Mouse (Mus musculus) limb, embryonic 14.5 days (tissue): ENCODE data around the gene Tmem247. TPM values are rescaled to one million over a fixed set of nuclear protein-coding genes. Genes with fewer than 3 reads are reported as not detected.

ENCODE experiments used
- ATAC-seq: fragments of 200-750 bp; cut with Nextera tagmentation; 2 replicates; pipeline ENCODE4 v1.8.0; 2017; ENCODE audit warnings: low read depth, moderate number of reproducible peaks, moderate TSS enrichment; ENCODE audit not compliant: low FRiP score
- DNase-seq: peaks from one replicate; pipeline ENCODE4 v3.0.0-alpha.2; 2015; ENCODE audit warnings: low spot score
- H3K27ac ChIP-seq: fragments of 300-500 bp; sonication (generic); replicated peaks from 2 replicates; pipeline ENCODE4 v1.5.1; 2014; ENCODE audit warnings: low read depth, mild to moderate bottlenecking, low read length, moderate library complexity, mixed read lengths
- H3K27me3 ChIP-seq: fragments of 300-500 bp; sonication (generic); 2 replicates; pipeline ENCODE4 v1.6.1; 2014; ENCODE audit warnings: low read length, mixed read lengths; ENCODE audit not compliant: control insufficient read depth, insufficient read depth
- H3K36me3 ChIP-seq: fragments of 300-500 bp; sonication (generic); 2 replicates; pipeline ENCODE4 v1.6.1; 2014; ENCODE audit warnings: mild to moderate bottlenecking, low read length, moderate library complexity, mixed read lengths; ENCODE audit not compliant: control insufficient read depth, insufficient read depth
- H3K4me1 ChIP-seq: fragments of 300-500 bp; sonication (generic); 2 replicates; pipeline ENCODE4 v1.6.1; 2014; ENCODE audit warnings: antibody characterized with exemption, low read length, mixed read lengths; ENCODE audit not compliant: control insufficient read depth, insufficient read depth
- H3K4me2 ChIP-seq: fragments of 300-500 bp; sonication (generic); replicated peaks from 2 replicates; pipeline ENCODE4 v1.6.1; 2014; ENCODE audit warnings: low read depth, mild to moderate bottlenecking, low read length, moderate library complexity; ENCODE audit not compliant: severe bottlenecking
- H3K4me3 ChIP-seq: fragments of 300-500 bp; sonication (generic); replicated peaks from 2 replicates; pipeline ENCODE4 v1.5.1; 2014; ENCODE audit warnings: low read length
- H3K9ac ChIP-seq: fragments of 300-500 bp; sonication (generic); 2 replicates; pipeline ENCODE4 v1.6.1; 2014; ENCODE audit warnings: mild to moderate bottlenecking, low read depth, low read length, moderate library complexity; ENCODE audit not compliant: severe bottlenecking
- H3K9me3 ChIP-seq: fragments of 300-500 bp; sonication (generic); 2 replicates; pipeline ENCODE4 v1.6.1; 2016; ENCODE audit warnings: low read length; ENCODE audit not compliant: control insufficient read depth
- POLR2A ChIP-seq: fragments of 200-500 bp; IDR thresholded peaks from 2 replicates; pipeline ENCODE4 v1.8.0; 2012; ENCODE audit warnings: inconsistent platforms, mild to moderate bottlenecking, moderate library complexity, borderline replicate concordance; ENCODE audit not compliant: insufficient read depth, insufficient read length; ENCODE audit errors: extremely low read depth
- WGBS: fragments of 180-500 bp; shearing (Covaris S2); extraction: QIAGEN DNeasy Blood & Tissue Kit; methylation state at CpG from one replicate; pipeline ENCODE4 v1.1.7; 2014; 5-methylcytosine and 5-hydroxymethylcytosine counted together
- polyA plus RNA-seq, 2 experiments: library from polyadenylated mRNA; depleted of rRNA in 1 of 2; stranded (reverse) in 1 of 2; unstranded in 1 of 2; fragments of >200 nt; fragmentation: Nextera tagmentation in 1 of 2; extraction: Ambion mirVana in 1 of 2; gene quantifications; 2 replicates each; pipeline versions ENCODE4 v1.2.1 to v1.2.3; 2012 to 2014

Gene Tmem247
- polyA plus RNA-seq (2012; rRNA removed) (not detected in 2 replicates), polyA plus RNA-seq (2014; fragmentation: Nextera tagmentation; extraction: Ambion mirVana) (not detected in 2 replicates)

DNA sequence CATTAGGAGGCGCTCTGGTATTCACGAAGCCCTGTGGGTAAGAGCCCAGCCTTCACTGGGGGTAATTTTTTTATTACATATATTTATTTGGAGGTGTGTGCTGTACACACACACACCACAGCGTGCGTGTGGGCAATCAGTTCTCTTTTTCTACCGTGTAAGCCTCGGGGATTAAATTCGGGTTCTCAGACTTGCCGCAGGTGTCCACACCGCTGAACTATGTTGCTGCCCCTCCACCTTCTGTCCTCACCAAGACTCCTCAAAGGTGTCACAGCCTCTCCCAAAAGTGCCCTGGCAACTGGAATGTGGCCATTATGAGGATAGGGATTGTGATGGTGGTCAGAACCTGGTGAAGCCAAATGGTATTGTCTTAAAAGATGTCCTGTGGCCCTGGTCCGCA, at the start of gene Tmem247:
TSS of gene Tmem247 (plus strand) at position 301 of the 400 bp plus-strand sequence.
- no peaks in the 10 kb centered on the region for H3K27me3 ChIP-seq
- H3K4me1 ChIP-seq, result no peaks in the 10 kb centered on the region
- no peak within 1 kb of the TSS for H3K27ac ChIP-seq
- no peak for TF ChIP-seq POLR2A
- H3K9ac ChIP-seq, result no peak within 1 kb of the TSS
- DNase-seq (no peak), ATAC-seq (no peak)
- H3K4me3 ChIP-seq, result no peak within 1 kb of the TSS
- no peaks in the 10 kb centered on the region for H3K36me3 ChIP-seq
- H3K9me3 ChIP-seq, result no peaks in the 10 kb centered on the region
- 89% methylated on average over 10 of the region's 10 CpGs for WGBS
- no peak within 1 kb of the TSS for H3K4me2 ChIP-seq

DNA sequence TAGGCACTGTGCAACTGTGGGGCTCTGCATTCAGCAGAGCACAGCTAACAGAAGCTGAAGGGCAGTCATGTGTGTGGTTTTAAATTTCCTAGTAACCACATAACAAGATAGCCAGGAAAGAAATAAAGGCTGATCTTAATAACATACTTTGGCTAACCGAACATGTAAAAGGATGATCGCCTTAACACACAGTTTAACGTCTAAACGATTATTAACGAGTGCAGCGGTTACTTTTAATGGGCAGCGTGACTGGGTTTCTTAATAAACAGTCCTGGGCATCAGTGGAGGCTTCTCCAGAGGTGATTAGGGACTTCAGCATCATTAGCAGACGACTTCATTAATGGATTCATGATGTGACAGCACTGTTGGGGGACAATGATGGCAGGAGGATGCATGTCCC, 46.6 kb upstream of the Tmem247 start:
- Histone ChIP-seq H3K4me3 (no peak overlapping the region), H3K27ac (no peak overlapping the region), H3K4me2 (no peak overlapping the region), H3K36me3 (no peaks in the 10 kb centered on the region), H3K4me1 (no peaks in the 10 kb centered on the region), H3K9me3 (no peaks in the 10 kb centered on the region), H3K27me3 (no peaks in the 10 kb centered on the region), H3K9ac (no peak overlapping the region)
- ATAC-seq, result no peak
- DNase-seq, result no peak
- WGBS, result 54% methylated on average over 8 of the region's 8 CpGs
- TF ChIP-seq POLR2A, result no peak

- no peak overlapping the region for H3K9ac ChIP-seq
- no peaks in the 10 kb centered on the region for H3K27me3 ChIP-seq
- WGBS, result 64% methylated on average over 6 of the region's 6 CpGs
- ATAC-seq, result no peak
- no peak for DNase-seq
- H3K4me3 ChIP-seq, result no peak overlapping the region
- no peaks in the 10 kb centered on the region for H3K9me3 ChIP-seq
- H3K27ac ChIP-seq, result no peak overlapping the region
- H3K36me3 ChIP-seq, result no peaks in the 10 kb centered on the region
- no peaks in the 10 kb centered on the region for H3K4me1 ChIP-seq
- H3K4me2 ChIP-seq, result no peak overlapping the region
- no peak for TF ChIP-seq POLR2A
These were observed 44.5 kb upstream of the Tmem247 start for GRCm38 (mm10) chr17:86872643-86873042.

GRCm38 (mm10) chr17:86876940-86877339, 40.2 kb upstream of the Tmem247 start:
- Histone ChIP-seq H3K9me3 (no peaks in the 10 kb centered on the region), H3K4me1 (no peaks in the 10 kb centered on the region), H3K36me3 (no peaks in the 10 kb centered on the region), H3K27ac (no peak overlapping the region), H3K4me3 (no peak overlapping the region), H3K9ac (no peak overlapping the region), H3K27me3 (no peaks in the 10 kb centered on the region), H3K4me2 (no peak overlapping the region)
- DNase-seq, result no peak
- 91% methylated on average over 9 of the region's 9 CpGs for WGBS
- no peak for ATAC-seq
- TF ChIP-seq POLR2A, result no peak

- Histone ChIP-seq H3K9me3 (no peaks in the 10 kb centered on the region), H3K4me1 (no peaks in the 10 kb centered on the region), H3K9ac (no peak overlapping the region), H3K27ac (no peak overlapping the region), H3K27me3 (no peaks in the 10 kb centered on the region), H3K4me2 (no peak overlapping the region), H3K36me3 (no peaks in the 10 kb centered on the region), H3K4me3 (no peak overlapping the region)
- no peak for DNase-seq
- TF ChIP-seq POLR2A, result no peak
- WGBS, result 72% methylated on average over 2 of the region's 2 CpGs
- ATAC-seq, result no peak
These were observed 39.4 kb upstream of the Tmem247 start for GRCm38 (mm10) chr17:86877747-86878146.

DNA sequence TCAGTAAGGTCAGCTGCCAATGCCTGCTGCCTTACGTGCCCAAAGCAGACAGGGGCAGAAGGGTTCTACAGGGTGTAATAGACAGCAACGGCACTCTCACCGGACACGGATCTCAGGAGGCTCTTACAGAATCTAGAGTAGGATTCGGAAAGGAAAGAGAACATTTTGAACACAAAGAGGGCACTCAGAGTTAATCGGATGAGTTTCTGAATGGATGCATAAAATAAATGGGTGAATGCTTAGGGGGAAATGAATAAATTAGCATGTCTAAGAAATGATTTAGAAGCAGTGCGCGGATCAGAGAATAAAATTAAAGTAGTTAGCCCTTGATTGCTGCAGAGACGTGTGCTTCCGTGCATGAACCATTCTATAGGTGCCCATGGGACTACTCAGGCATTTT, 37.1 kb upstream of the Tmem247 start:
- Histone ChIP-seq H3K4me3 (no peak overlapping the region), H3K4me2 (no peak overlapping the region), H3K27ac (no peak overlapping the region), H3K36me3 (no peaks in the 10 kb centered on the region), H3K9me3 (no peaks in the 10 kb centered on the region), H3K9ac (no peak overlapping the region), H3K4me1 (no peaks in the 10 kb centered on the region), H3K27me3 (no peaks in the 10 kb centered on the region)
- no peak for TF ChIP-seq POLR2A
- 87% methylated on average over 10 of the region's 10 CpGs for WGBS
- ATAC-seq (no peak), DNase-seq (no peak)
